Mouse (Mus musculus): ENCODE results near the gene Cryzl2. TPM values are rescaled to one million over a fixed set of nuclear protein-coding genes. Genes with fewer than 3 reads are reported as not detected.

Cryzl2 gene
- polyA plus RNA-seq (2017; shearing (Covaris generic)), result 1 to 10 TPM; 1.7 to 2.4 TPM

GRCm38 (mm10) chr1:157458421-157459208 is at the start of gene Cryzl2:
Gene Cryzl2, plus strand, starts transcription at chr1:157458577.

GRCm38 (mm10) chr1:157412454-157413369 is 45.7 kb upstream of the Cryzl2 start, which contains the start of gene Rasal2:
Gene Rasal2, minus strand, starts transcription at chr1:157412595.

GRCm38 (mm10) chr1:157506522-157506921 is 48.1 kb downstream of the Cryzl2 start, which contains the start of gene Sec16b:
Gene Sec16b, plus strand, starts transcription at chr1:157506728.

Other genes starting within 250 kb of the Cryzl2 start
- gene Rasal2, start 46.0 kb upstream of the Cryzl2 start, polyA plus RNA-seq (2017; shearing (Covaris generic)), result under 1 TPM; 0.16 to 0.45 TPM
- gene Sec16b, start 48.2 kb downstream of the Cryzl2 start, polyA plus RNA-seq (2017; shearing (Covaris generic)), result under 1 TPM; 0.44 to 0.52 TPM

All from activated CD4-positive, CD25-positive, alpha-beta regulatory T cell (primary cell).